Mouse (Mus musculus) heart, postnatal 36 days (tissue): ENCODE results near the gene Tmem150b. TPM values are rescaled to one million over a fixed set of nuclear protein-coding genes. Genes with fewer than 3 reads are reported as not detected.

Experiments
- DNase-seq, 2 experiments: peaks; one replicate each; pipeline ENCODE4 v3.0.0; 2021 to 2022
- intact Hi-C: fragments of 180-260 bp; cut with DNase I; formaldehyde crosslinking; loops from one replicate; pipeline ENCODE4 v1.15.1; 2025
- total RNA-seq, 2 experiments: library from RNA; stranded (reverse); gene quantifications; 2 replicates each; pipeline ENCODE4 v1.2.3; 2021

Gene Tmem150b
- total RNA-seq: under 1 TPM; 0.11 to 0.30 TPM

GRCm38 (mm10) chr7:4725169-4725568 lies at the start of gene Tmem150b:
Gene Tmem150b, minus strand, starts transcription at chr7:4725249.
- no peak for DNase-seq
- intact Hi-C loops: no loop called here

DNA sequence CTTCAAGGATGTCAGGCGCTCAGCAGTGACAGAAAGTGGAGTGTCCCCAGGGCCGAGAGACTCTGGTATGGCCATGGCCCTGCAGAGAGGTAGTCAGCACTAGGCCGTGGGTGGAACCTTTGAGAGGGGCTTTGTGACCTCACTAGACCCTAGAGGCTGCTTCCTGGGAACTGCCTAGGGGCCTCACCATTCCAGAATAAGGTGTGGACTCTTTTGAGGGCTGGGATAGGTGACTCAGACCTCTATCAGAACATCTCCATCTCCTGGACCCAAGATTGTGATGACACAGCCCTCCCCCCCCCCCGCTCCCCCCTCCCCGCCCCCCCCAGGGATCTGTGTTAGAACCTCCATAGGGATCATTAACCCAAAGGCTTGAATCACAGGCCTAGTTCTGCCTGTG lies 46.2 kb upstream of the Tmem150b start, which contains the start of gene Fam71e2:
Fam71e2 (minus strand) TSS at position 101 of the 400 bp plus-strand sequence.
- intact Hi-C loops: no loop called here
- DNase-seq: no peak

- intact Hi-C loops: no loop called here
- no peak for DNase-seq
Measured at GRCm38 (mm10) chr7:4764946-4765710, 40.1 kb upstream of the Tmem150b start.

- DNase-seq: no peak
- intact Hi-C loops: loop anchor here (10.0 kb wide), 1 partner anchor 495 kb away; no protein-coding TSS in a partner anchor
Measured at GRCm38 (mm10) chr7:4759670-4760069, 34.6 kb upstream of the Tmem150b start.

DNA sequence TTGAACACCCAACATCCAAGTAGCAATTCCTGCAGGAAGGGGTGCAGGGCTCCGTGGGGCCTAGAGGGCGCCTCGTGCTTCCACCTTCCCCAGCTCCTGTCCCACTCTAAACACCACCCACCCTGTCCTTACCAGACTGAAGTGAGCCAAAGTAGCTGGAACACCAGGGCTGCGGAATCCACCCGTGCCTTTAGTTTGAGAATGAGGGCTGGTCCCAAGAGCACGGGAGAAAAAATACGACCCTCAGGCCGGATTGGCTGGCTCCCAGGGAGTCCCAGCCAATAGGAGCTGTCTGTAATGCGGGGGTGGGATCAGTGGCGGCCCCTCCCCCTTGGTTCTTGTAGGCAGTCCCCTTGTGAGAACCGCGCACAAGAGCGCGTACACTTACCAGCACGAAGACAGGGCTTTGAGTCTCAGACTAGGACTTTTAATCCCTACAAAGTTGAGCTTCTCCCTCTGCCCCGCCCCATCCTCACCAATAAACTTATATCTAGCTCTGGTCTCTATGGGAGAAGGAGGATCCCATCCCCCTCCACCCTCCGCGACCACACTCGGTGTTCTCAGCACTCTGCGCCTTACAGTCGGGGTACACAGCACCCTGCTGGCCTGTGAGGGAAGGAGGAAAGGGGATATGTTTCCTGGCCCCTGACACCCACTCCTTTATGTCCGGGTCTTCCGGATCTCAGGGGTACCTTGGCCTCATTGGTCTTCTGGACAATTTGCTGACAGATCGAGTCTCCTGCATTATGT lies 27.9 kb upstream of the Tmem150b start, which contains the start of gene Cox6b2:
Cox6b2 (minus strand) TSS at position 274 of the 750 bp plus-strand sequence.
- intact Hi-C loops: loop anchor here (10.0 kb wide), 1 partner anchor 488 kb away; no protein-coding TSS in a partner anchor
- peak; percentile 43 to 52 for DNase-seq

DNA sequence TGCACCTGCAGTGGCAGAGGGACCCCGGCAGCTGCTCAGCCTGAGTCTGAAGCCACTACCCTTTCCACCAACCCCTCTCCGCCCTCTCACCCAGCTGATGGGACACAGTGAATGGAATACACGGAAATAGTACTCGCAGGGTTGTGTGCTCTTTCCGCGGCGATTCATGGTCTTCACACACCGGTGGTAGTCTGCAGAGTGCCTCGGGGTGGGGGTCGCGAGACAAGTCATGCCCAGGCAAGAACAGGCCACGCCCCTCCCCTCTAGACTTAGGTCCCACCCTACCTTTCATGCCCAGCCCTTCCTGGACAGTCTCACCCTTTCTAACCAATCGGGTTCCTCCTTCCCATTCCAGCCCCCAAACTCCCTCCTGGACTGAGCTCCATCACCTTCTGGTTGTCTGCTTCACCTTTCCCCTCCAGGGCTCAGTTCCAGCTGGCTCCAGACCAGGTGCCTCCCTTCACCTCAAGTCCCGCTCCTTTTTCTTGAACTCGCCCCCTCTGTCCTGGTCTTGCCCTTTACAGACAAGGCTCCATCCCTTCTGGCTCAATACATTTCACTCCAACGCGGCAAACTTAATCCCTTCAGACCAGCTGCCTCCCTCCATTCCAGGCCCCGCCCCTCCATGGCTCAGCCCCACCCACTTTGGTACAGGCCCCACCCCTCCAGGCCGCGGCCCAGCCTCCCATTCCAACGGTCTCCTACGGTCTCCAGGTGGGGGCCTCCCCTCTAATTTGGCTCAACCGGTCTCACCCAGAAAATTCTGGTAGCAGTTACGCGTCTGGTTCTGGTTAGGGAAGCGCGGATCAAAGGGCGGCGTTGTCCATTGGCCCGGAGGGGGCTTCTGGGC lies 27.1 kb upstream of the Tmem150b start:
- intact Hi-C loops: loop anchor here (10.0 kb wide), 1 partner anchor 487 kb away; no protein-coding TSS in a partner anchor
- no peak for DNase-seq

DNA sequence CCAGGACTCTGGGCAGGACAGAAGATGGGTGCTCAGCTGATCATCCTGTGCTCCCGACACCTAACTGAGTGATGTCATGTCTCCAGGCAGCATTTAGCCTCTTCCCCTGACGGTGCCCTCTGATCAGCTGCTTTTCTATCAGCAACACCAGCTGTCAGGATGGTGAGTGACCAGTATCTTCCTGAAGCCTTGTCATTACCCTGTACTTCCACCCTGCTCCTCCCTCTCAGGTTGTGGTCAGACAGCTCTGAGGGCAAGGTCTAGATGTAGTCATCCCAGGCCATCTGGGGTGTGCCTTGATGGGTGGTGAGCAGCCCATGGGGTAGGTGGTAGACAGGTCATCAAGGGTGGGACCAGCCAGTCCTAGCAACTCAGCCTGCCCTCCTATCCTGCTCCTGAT lies 24.1 kb upstream of the Tmem150b start:
- intact Hi-C loops: no loop called here
- no peak for DNase-seq

GRCm38 (mm10) chr7:4748321-4748720 lies 23.3 kb upstream of the Tmem150b start:
- intact Hi-C loops: no loop called here
- DNase-seq: no peak

GRCm38 (mm10) chr7:4747156-4747899 lies 22.3 kb upstream of the Tmem150b start:
- intact Hi-C loops: no loop called here
- no peak for DNase-seq

- no peak for DNase-seq
- intact Hi-C loops: no loop called here
Measured at GRCm38 (mm10) chr7:4746326-4746980, 21.4 kb upstream of the Tmem150b start.

DNA sequence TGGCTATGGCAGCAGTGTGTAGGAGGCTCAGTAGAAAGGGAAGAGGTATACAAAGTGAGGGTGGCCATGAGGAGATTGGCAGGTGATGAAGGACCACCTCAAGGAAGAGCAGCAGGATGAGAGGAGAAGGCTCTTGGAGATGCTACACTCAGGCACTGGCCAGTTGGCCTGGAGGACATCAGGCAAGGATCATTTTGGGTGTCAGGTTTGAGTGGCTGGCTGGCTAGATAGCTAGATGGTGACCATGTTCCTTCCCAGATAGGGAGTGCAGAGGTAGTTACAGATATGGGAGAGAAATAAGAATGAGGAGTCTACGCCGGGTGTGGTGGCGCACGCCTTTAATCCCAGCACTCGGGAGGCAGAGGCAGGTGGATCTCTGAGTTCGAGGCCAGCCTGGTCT lies 19.8 kb upstream of the Tmem150b start:
- intact Hi-C loops: no loop called here
- DNase-seq: no peak

- intact Hi-C loops: no loop called here
- DNase-seq: no peak
Measured at GRCm38 (mm10) chr7:4743354-4743753, 18.3 kb upstream of the Tmem150b start.

- intact Hi-C loops: no loop called here
- no peak for DNase-seq
Measured at GRCm38 (mm10) chr7:4742482-4742819, 17.4 kb upstream of the Tmem150b start.

DNA sequence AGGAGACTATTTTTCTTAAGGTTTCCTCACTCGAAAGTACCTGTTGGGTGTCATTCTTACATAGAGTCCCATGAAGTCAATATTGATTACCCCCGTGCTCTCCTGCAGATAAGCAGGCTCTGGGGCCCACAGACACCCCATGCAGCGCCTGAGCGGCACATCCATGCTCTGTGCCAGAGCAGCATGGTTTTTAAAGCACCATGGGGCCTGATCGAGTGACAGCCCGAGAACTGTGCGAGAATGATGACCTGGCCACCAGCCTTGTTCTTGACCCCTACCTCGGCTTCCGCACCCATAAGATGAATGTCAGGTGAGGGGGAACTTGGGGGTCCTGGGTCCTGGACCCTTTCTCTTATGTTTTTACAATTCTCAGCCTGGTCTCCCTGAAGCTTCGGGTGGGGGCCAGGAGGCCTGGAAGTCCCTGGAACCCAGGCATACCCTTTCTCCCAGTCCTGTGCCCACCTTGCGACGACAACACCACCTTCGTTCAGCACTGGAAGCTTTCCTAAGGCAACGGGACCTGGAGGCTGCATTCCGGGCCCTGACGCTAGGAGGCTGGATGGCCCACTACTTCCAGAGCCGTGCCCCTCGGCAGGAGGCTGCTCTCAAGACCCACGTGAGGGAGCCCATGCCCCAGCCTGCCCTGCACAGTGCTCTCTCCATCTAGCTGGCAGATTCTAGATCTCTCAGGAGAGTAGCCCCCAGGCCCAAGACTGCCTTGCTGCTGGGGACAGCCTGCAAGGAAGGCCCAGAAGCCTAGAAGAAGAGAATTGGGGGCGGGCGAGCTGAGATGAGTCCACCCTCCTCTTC lies 16.8 kb upstream of the Tmem150b start:
- no peak for DNase-seq
- intact Hi-C loops: loop anchor here (2.0 kb wide), 2 partner anchors 47 to 55 kb away; partner anchors contain the start of gene Tmem238

DNA sequence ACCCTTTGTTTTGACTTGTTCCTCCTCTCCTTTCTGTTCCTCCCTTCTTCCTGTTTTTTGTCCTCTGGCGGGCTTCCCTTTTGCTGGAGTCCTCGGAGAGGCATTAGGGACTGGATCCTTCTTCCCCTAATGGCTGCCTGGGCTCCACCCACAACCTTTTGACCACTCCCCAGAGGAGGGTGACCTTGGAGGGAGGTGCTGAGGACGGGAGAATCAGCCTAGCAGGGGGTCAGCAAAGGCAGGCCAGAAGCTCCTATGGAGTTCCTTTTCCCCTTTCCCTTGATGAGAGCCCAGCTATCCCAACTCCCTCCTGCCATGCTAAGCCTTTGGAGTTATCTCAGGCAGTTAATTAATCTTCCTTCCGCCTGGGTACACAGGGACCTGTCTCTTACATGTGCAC lies 16.1 kb upstream of the Tmem150b start:
- intact Hi-C loops: loop anchor here (2.0 kb wide), 2 partner anchors 48 to 54 kb away; partner anchors contain the start of gene Tmem238
- peak; percentile 57 to 66 for DNase-seq

- intact Hi-C loops: loop anchor here (2.0 kb wide), 2 partner anchors 48 to 54 kb away; partner anchors contain the start of gene Tmem238
Measured at GRCm38 (mm10) chr7:4740309-4740727, 15.3 kb upstream of the Tmem150b start.

GRCm38 (mm10) chr7:4739544-4740275 lies 14.7 kb upstream of the Tmem150b start, which contains the start of gene Kmt5c:
Gene Kmt5c, plus strand, starts transcription at chr7:4740115.
- DNase-seq: peak; percentile 95
- intact Hi-C loops: loop anchor here (2.0 kb wide), 3 partner anchors 49 to 71 kb away; partner anchors contain the start of gene Tmem238

More at GRCm38 (mm10) chr7:4740309-4740727, 15.3 kb upstream of the Tmem150b start:
- no peak for DNase-seq
